Mouse (Mus musculus) MEL (cell line): ENCODE results near the gene Pck1. TPM values are rescaled to one million over a fixed set of nuclear protein-coding genes. Genes with fewer than 3 reads are reported as not detected.

Experiments
- DNase-seq: peaks from one replicate; pipeline ENCODE4 v3.0.0; 2011; ENCODE audit warnings: low read depth, low spot score
- H3K27ac ChIP-seq: 2 replicates; pipeline ENCODE4 v1.5.1; 2012; ENCODE audit warnings: low read depth, mild to moderate bottlenecking, control low read depth, low read length, moderate library complexity; ENCODE audit not compliant: control insufficient read depth
- H3K27me3 ChIP-seq, 2 experiments: fragments of 150-350 bp in 1 of 2; sonication (generic) in 1 of 2; 2 replicates each; pipeline ENCODE4 v1.6.1; 2012; ENCODE audit warnings: low read length in 2 of 2, mild to moderate bottlenecking in 2 of 2, improper control_type of control experiment in 1 of 2, moderate library complexity in 1 of 2; ENCODE audit not compliant: insufficient read depth in 2 of 2, control insufficient read depth in 1 of 2
- H3K36me3 ChIP-seq, 2 experiments: 2 replicates each; pipeline ENCODE4 v1.6.1; 2012 to 2014; ENCODE audit warnings: low read length in 2 of 2, improper control_type of control experiment in 1 of 2, inconsistent platforms in 1 of 2, mild to moderate bottlenecking in 1 of 2; ENCODE audit not compliant: insufficient read depth in 2 of 2, control insufficient read depth in 1 of 2
- H3K4me1 ChIP-seq, 2 experiments: fragments of 150-350 bp in 1 of 2; sonication (generic) in 1 of 2; 2 replicates each; pipeline ENCODE4 v1.6.1; 2012; ENCODE audit warnings: low read length in 2 of 2, improper control_type of control experiment in 1 of 2, mild to moderate bottlenecking in 1 of 2; ENCODE audit not compliant: insufficient read depth in 2 of 2, control insufficient read depth in 1 of 2
- H3K4me3 ChIP-seq, 2 experiments: fragments of 150-350 bp in 1 of 2; sonication (generic) in 1 of 2; 2 replicates each; pipeline ENCODE4 v1.5.1; 2012; ENCODE audit warnings: low read depth in 2 of 2, low read length in 2 of 2, mild to moderate bottlenecking in 2 of 2, moderate library complexity in 2 of 2, control low read depth in 1 of 2, improper control_type of control experiment in 1 of 2; ENCODE audit not compliant: control insufficient read depth in 1 of 2, insufficient read depth in 1 of 2
- H3K79me2 ChIP-seq: 2 replicates; pipeline ENCODE4 v1.6.1; 2012; ENCODE audit warnings: mild to moderate bottlenecking, low read length, moderate library complexity; ENCODE audit not compliant: control insufficient read depth, poor library complexity, insufficient read depth
- H3K9ac ChIP-seq: 2 replicates; pipeline ENCODE4 v1.6.1; 2012; ENCODE audit warnings: low read depth, mild to moderate bottlenecking, control low read depth, low read length, moderate library complexity; ENCODE audit not compliant: control insufficient read depth, poor library complexity, severe bottlenecking
- H3K9me3 ChIP-seq: fragments of 150-350 bp; sonication (generic); replicated peaks from 2 replicates; pipeline ENCODE4 v1.6.1; 2012; ENCODE audit warnings: mild to moderate bottlenecking, low read length, improper control_type of control experiment, moderate library complexity; ENCODE audit not compliant: insufficient read depth
- CHD1 ChIP-seq: IDR thresholded peaks from 2 replicates; pipeline ENCODE4 v1.6.1; 2012; ENCODE audit warnings: low read depth, mild to moderate bottlenecking, inconsistent platforms, low read length, improper control_type of control experiment
- CHD2 ChIP-seq: IDR thresholded peaks from 2 replicates; pipeline ENCODE4 v1.6.1; 2011; ENCODE audit warnings: low read length, improper control_type of control experiment
- CTCF ChIP-seq, 3 experiments: IDR thresholded peaks in 2 of 3; conservative IDR thresholded peaks in 1 of 3; 2 replicates each; pipeline ENCODE4 v1.5.1; 2011 to 2012; ENCODE audit warnings: low read length in 3 of 3, low read depth in 2 of 3, mild to moderate bottlenecking in 2 of 3, improper control_type of control experiment in 1 of 3, inconsistent platforms in 1 of 3, mixed read lengths in 1 of 3, moderate library complexity in 1 of 3; ENCODE audit not compliant: control insufficient read depth in 1 of 3, insufficient read depth in 1 of 3, poor library complexity in 1 of 3, severe bottlenecking in 1 of 3
- E2F4 ChIP-seq: IDR thresholded peaks from 2 replicates; pipeline ENCODE4 v1.6.1; 2011; ENCODE audit warnings: low read depth, low read length, improper control_type of control experiment, borderline replicate concordance
- ELF1 ChIP-seq: IDR thresholded peaks from 2 replicates; pipeline ENCODE4 v1.6.1; 2014; ENCODE audit warnings: low read depth, mild to moderate bottlenecking, inconsistent platforms, low read length, improper control_type of control experiment, moderate library complexity
- EP300 ChIP-seq, 2 experiments: IDR thresholded peaks; 2 replicates each; pipeline ENCODE4 v1.6.1; 2011; ENCODE audit warnings: improper control_type of control experiment in 2 of 2, low read length in 2 of 2, low read depth in 1 of 2, mild to moderate bottlenecking in 1 of 2
- ETS1 ChIP-seq: IDR thresholded peaks from 2 replicates; pipeline ENCODE4 v1.6.1; 2012; ENCODE audit warnings: low read depth, mild to moderate bottlenecking, inconsistent platforms, low read length, improper control_type of control experiment, moderate library complexity
- GABPA ChIP-seq: IDR thresholded peaks from 2 replicates; pipeline ENCODE4 v1.6.1; 2012; ENCODE audit warnings: low read depth, mild to moderate bottlenecking, inconsistent platforms, low read length, improper control_type of control experiment, moderate library complexity
- GATA1 ChIP-seq: IDR thresholded peaks from 2 replicates; pipeline ENCODE4 v1.6.1; 2011; ENCODE audit warnings: low read depth, low read length, improper control_type of control experiment
- HCFC1 ChIP-seq: IDR thresholded peaks from 2 replicates; pipeline ENCODE4 v1.6.1; 2012; ENCODE audit warnings: low read depth, mild to moderate bottlenecking, inconsistent platforms, low read length, improper control_type of control experiment, moderate library complexity
- KAT2A ChIP-seq: conservative IDR thresholded peaks from 2 replicates; pipeline ENCODE4 v1.6.1; 2012; ENCODE audit warnings: low read depth, low read length, improper control_type of control experiment, inconsistent platforms
- MAX ChIP-seq: IDR thresholded peaks from 2 replicates; pipeline ENCODE4 v1.6.1; 2011; ENCODE audit warnings: low read length, improper control_type of control experiment
- MAZ ChIP-seq: IDR thresholded peaks from 2 replicates; pipeline ENCODE4 v1.6.1; 2012; ENCODE audit warnings: low read depth, mild to moderate bottlenecking, inconsistent platforms, low read length, improper control_type of control experiment
- MEF2A ChIP-seq: IDR thresholded peaks from 2 replicates; pipeline ENCODE4 v1.6.1; 2014; ENCODE audit warnings: low read depth, mild to moderate bottlenecking, inconsistent platforms, low read length, improper control_type of control experiment; ENCODE audit not compliant: poor library complexity, insufficient replicate concordance, severe bottlenecking; ENCODE audit errors: extremely low read depth
- MYB ChIP-seq: IDR thresholded peaks from 2 replicates; pipeline ENCODE4 v1.6.1; 2011; ENCODE audit warnings: mild to moderate bottlenecking, low read depth, low read length, improper control_type of control experiment
- MYC ChIP-seq: IDR thresholded peaks from 2 replicates; pipeline ENCODE4 v1.6.1; 2011; ENCODE audit warnings: low read depth, mild to moderate bottlenecking, low read length, improper control_type of control experiment, moderate library complexity
- NRF1 ChIP-seq: IDR thresholded peaks from 2 replicates; pipeline ENCODE4 v1.6.1; 2014; ENCODE audit warnings: low read depth, mild to moderate bottlenecking, inconsistent platforms, low read length, improper control_type of control experiment, moderate library complexity; ENCODE audit not compliant: poor library complexity, insufficient read depth, severe bottlenecking
- POLR2A ChIP-seq, 2 experiments: IDR thresholded peaks; 2 replicates each; pipeline ENCODE4 v1.6.1; 2011 to 2012; ENCODE audit warnings: low read length in 2 of 2, mild to moderate bottlenecking in 2 of 2, control low read depth in 1 of 2, improper control_type of control experiment in 1 of 2, low read depth in 1 of 2, moderate library complexity in 1 of 2; ENCODE audit not compliant: control insufficient read depth in 1 of 2, insufficient read depth in 1 of 2, poor library complexity in 1 of 2
- SIN3A ChIP-seq: IDR thresholded peaks from 2 replicates; pipeline ENCODE4 v1.6.1; 2012; ENCODE audit warnings: low read length, improper control_type of control experiment, inconsistent platforms
- SMC3 ChIP-seq: IDR thresholded peaks from 2 replicates; pipeline ENCODE4 v1.6.1; 2011; ENCODE audit warnings: low read depth, low read length, improper control_type of control experiment
- USF1 ChIP-seq: IDR thresholded peaks from 2 replicates; pipeline ENCODE4 v1.6.1; 2014; ENCODE audit warnings: low read depth, mild to moderate bottlenecking, inconsistent platforms, low read length, improper control_type of control experiment, moderate library complexity
- ZC3H11A ChIP-seq: IDR thresholded peaks from 2 replicates; pipeline ENCODE4 v1.6.1; 2012; ENCODE audit warnings: low read depth, mild to moderate bottlenecking, inconsistent platforms, low read length, improper control_type of control experiment
- ZKSCAN1 ChIP-seq: IDR thresholded peaks from 2 replicates; pipeline ENCODE4 v1.6.1; 2012; ENCODE audit warnings: low read depth, mild to moderate bottlenecking, inconsistent platforms, low read length, improper control_type of control experiment, moderate library complexity
- ZMIZ1 ChIP-seq: IDR thresholded peaks from 2 replicates; pipeline ENCODE4 v1.6.1; 2012; ENCODE audit warnings: low read depth, mild to moderate bottlenecking, inconsistent platforms, low read length, improper control_type of control experiment, moderate library complexity
- polyA plus RNA-seq, 2 experiments: library from polyadenylated mRNA; stranded (reverse) in 1 of 2; unstranded in 1 of 2; fragments of >175 nt in 1 of 2; fragments of >200 nt in 1 of 2; gene quantifications; 2 replicates each; pipeline versions ENCODE4 v1.2.1 to v1.2.4; 2012; ENCODE audit warnings: low replicate concordance in 2 of 2, low read depth in 1 of 2; ENCODE audit not compliant: insufficient read length in 2 of 2, insufficient read depth in 1 of 2, missing spikeins in 1 of 2
- total RNA-seq: library from RNA; depleted of rRNA; stranded (reverse); fragments of 300-350 nt; gene quantifications from 2 replicates; pipeline ENCODE4 v1.2.3, GENCODE M21; 2012

The Pck1 gene
- total and polyA plus RNA-seq, 3 experiments, result not detected

GRCm38 (mm10) chr2:173132794-173133300 is 20.0 kb upstream of the Pck1 start:
- H3K9ac ChIP-seq, result no peak overlapping the region
- H3K36me3 ChIP-seq, result no peaks in the 10 kb centered on the region
- H3K9me3 ChIP-seq, result no peaks in the 10 kb centered on the region
- no peaks in the 10 kb centered on the region for H3K27me3 ChIP-seq
- H3K4me3 ChIP-seq, result no peak overlapping the region
- DNase-seq, result no peak
- no peaks in the 10 kb centered on the region for H3K4me1 ChIP-seq
- no peak overlapping the region for H3K27ac ChIP-seq
- H3K79me2 ChIP-seq, result no peaks in the 10 kb centered on the region
- no peak for TF ChIP-seq MAZ
- TF ChIP-seq USF1, result no peak
- TF ChIP-seq ELF1, result no peak
- TF ChIP-seq ZMIZ1, result no peak
- TF ChIP-seq MYC, result no peak
- no peak for TF ChIP-seq SIN3A

- H3K36me3 ChIP-seq, result no peaks in the 10 kb centered on the region
- H3K9me3 ChIP-seq, result no peaks in the 10 kb centered on the region
- no peaks in the 10 kb centered on the region for H3K27me3 ChIP-seq
- no peak overlapping the region for H3K4me3 ChIP-seq
- no peak for DNase-seq
- no peak for TF ChIP-seq SMC3
- no peak for TF ChIP-seq HCFC1
- TF ChIP-seq ZC3H11A, result no peak
- no peak for TF ChIP-seq POLR2A (IDR thresholded peaks at IDR 0.05; ENCODE audit: control insufficient read depth in 1 of 2, insufficient read depth in 1 of 2, low read depth in 1 of 2, low read length in 2 of 2, poor library complexity in 1 of 2)
- TF ChIP-seq CHD2, result no peak
- TF ChIP-seq MAZ, result no peak
- no peak for TF ChIP-seq MAX
- no peak for TF ChIP-seq CHD1
- TF ChIP-seq SIN3A, result no peak
- TF ChIP-seq KAT2A, result no peak
- no peak for TF ChIP-seq GABPA
- TF ChIP-seq E2F4, result no peak
- TF ChIP-seq MYB, result no peak
- TF ChIP-seq EP300 (IDR thresholded peaks at IDR 0.05; ENCODE audit: low read depth in 1 of 2, low read length in 2 of 2), result no peak
- TF ChIP-seq MEF2A, result no peak
- no peak for TF ChIP-seq CTCF (IDR thresholded peaks at IDR 0.05 in 2 of 3, conservative IDR thresholded peaks at IDR 0.05 in 1 of 3; ENCODE audit: control insufficient read depth in 1 of 3, insufficient read depth in 1 of 3, low read depth in 2 of 3, low read length in 3 of 3, poor library complexity in 1 of 3, severe bottlenecking in 1 of 3)
- TF ChIP-seq NRF1, result no peak
- no peak for TF ChIP-seq ETS1
- no peak for TF ChIP-seq ZKSCAN1
- no peak for TF ChIP-seq GATA1
- no peaks in the 10 kb centered on the region for H3K4me1 ChIP-seq
- no peaks in the 10 kb centered on the region for H3K79me2 ChIP-seq
- no peak overlapping the region for H3K27ac ChIP-seq
- H3K9ac ChIP-seq, result no peak overlapping the region
Measured at GRCm38 (mm10) chr2:173134695-173135094, 18.2 kb upstream of the Pck1 start.
